11 mouse cellular contexts compared by ENCODE assay signal in genomic region chr15:56744915-56745314, GRCm38 (mm10).
DNase-seq lines count a peak whose midpoint lies in the region; ATAC-seq and TF ChIP-seq lines count a peak whose summit lies in the region.
"Had no signal": no experiment of that assay in that cellular context is flagged by ENCODE, and none has a peak within 500 bp of the region (broad histone marks: within the 10 kb centered on the region; RNA-seq: fewer than 3 reads in every experiment).

No protein-coding gene starts in this region.

- H3K9ac ChIP-seq in embryonic facial prominence, embryonic 11.5 days (replicated peaks; ENCODE audit: low read length), result no peak overlapping the region
- H3K9ac ChIP-seq: embryonic facial prominence, embryonic 15.5 days; hindbrain, embryonic 15.5 days had no signal

- H3K4me3 ChIP-seq in embryonic facial prominence, embryonic 11.5 days (ENCODE audit: low read depth, low read length), result no peak overlapping the region
- no peak overlapping the region for H3K4me3 ChIP-seq in embryonic facial prominence, embryonic 10.5 days
- H3K4me3 ChIP-seq in cortical plate, adult 2 months (ENCODE audit: insufficient read depth, low read length), result no peak overlapping the region
- H3K4me3 ChIP-seq: embryonic facial prominence, embryonic 15.5 days; hindbrain, embryonic 15.5 days had no signal

- H3K27me3 ChIP-seq in embryonic facial prominence, embryonic 11.5 days (ENCODE audit: control insufficient read depth, insufficient read depth, low read length), result no peaks in the 10 kb centered on the region
- no peaks in the 10 kb centered on the region for H3K27me3 ChIP-seq in embryonic facial prominence, embryonic 10.5 days (replicated peaks; ENCODE audit: low read depth, poor library complexity, severe bottlenecking)
- H3K27me3 ChIP-seq: embryonic facial prominence, embryonic 15.5 days; hindbrain, embryonic 15.5 days had no signal

- H3K27ac ChIP-seq in embryonic facial prominence, embryonic 11.5 days (replicated peaks; ENCODE audit: low read depth, low read length), result no peak overlapping the region
- H3K27ac ChIP-seq in embryonic facial prominence, embryonic 10.5 days (replicated peaks), result no peak overlapping the region
- H3K27ac ChIP-seq in cortical plate, adult 2 months (ENCODE audit: insufficient read depth, low read length), result no peak overlapping the region
- H3K27ac ChIP-seq: embryonic facial prominence, embryonic 15.5 days; hindbrain, embryonic 15.5 days had no signal

- no peak overlapping the region for H3K4me2 ChIP-seq in embryonic facial prominence, embryonic 11.5 days (ENCODE audit: low read depth, low read length)
- H3K4me2 ChIP-seq: embryonic facial prominence, embryonic 15.5 days; hindbrain, embryonic 15.5 days had no signal

- no peaks in the 10 kb centered on the region for H3K36me3 ChIP-seq in embryonic facial prominence, embryonic 11.5 days (replicated peaks; ENCODE audit: control insufficient read depth, insufficient read depth, low read depth, low read length)
- H3K36me3 ChIP-seq in embryonic facial prominence, embryonic 10.5 days (replicated peaks), result no peaks in the 10 kb centered on the region
- H3K36me3 ChIP-seq: embryonic facial prominence, embryonic 15.5 days; hindbrain, embryonic 15.5 days had no signal

- no peak for TF ChIP-seq POLR2A in cortical plate, adult 2 months (IDR thresholded peaks at IDR 0.05; ENCODE audit: extremely low read depth, insufficient read depth, low read length)

- no peaks in the 10 kb centered on the region for H3K4me1 ChIP-seq in embryonic facial prominence, embryonic 11.5 days (ENCODE audit: control insufficient read depth, insufficient read depth, low read length)
- peaks cover 11% of the 10 kb centered on the region for H3K4me1 ChIP-seq in embryonic facial prominence, embryonic 10.5 days
- no peaks in the 10 kb centered on the region for H3K4me1 ChIP-seq in cortical plate, adult 2 months (ENCODE audit: control insufficient read depth, insufficient read depth, low read length)
- H3K4me1 ChIP-seq: embryonic facial prominence, embryonic 15.5 days; hindbrain, embryonic 15.5 days had no signal

- DNase-seq in embryonic facial prominence, embryonic 11.5 days (ENCODE audit: low spot score), result peak; percentile 44
- DNase-seq in embryonic facial prominence, embryonic 10.5 days (ENCODE audit: low spot score), result no peak
- peak; percentile 4 for DNase-seq in layer of hippocampus, adult 11-12 months (ENCODE audit: low spot score)
- DNase-seq in layer of hippocampus, adult 9-10 months (ENCODE audit: low spot score), result no peak
- DNase-seq in ES-CJ7 (ENCODE audit: low read depth, low spot score), result peak; percentile 55
- DNase-seq in spleen, adult 12 weeks (ENCODE audit: low spot score), result no peak
- DNase-seq in frontal cortex, postnatal 14 days (ENCODE audit: low spot score in 2 of 2), result no peak
- DNase-seq: gastrocnemius, postnatal 36 days had no signal

- WGBS in embryonic facial prominence, embryonic 11.5 days, result 31% methylated on average over 4 of the region's 4 CpGs
- WGBS in embryonic facial prominence, embryonic 10.5 days, result 28% methylated on average over 4 of the region's 4 CpGs

- H3K9me3 ChIP-seq in embryonic facial prominence, embryonic 11.5 days (replicated peaks; ENCODE audit: control insufficient read depth, low read length), result no peaks in the 10 kb centered on the region
- H3K9me3 ChIP-seq in embryonic facial prominence, embryonic 10.5 days, result no peaks in the 10 kb centered on the region
- H3K9me3 ChIP-seq: embryonic facial prominence, embryonic 15.5 days; hindbrain, embryonic 15.5 days had no signal

- no peak for ATAC-seq in embryonic facial prominence, embryonic 11.5 days (replicated peaks; ENCODE audit: insufficient number of reproducible peaks, low FRiP score, low TSS enrichment, low read depth)

- TF ChIP-seq CTCF in cortical plate, adult 2 months (IDR thresholded peaks at IDR 0.05; ENCODE audit: extremely low read depth, insufficient read depth, low read length), result peak; percentile 13; the same call in 1 of the 2 replicates

Comparison
In these comparisons a context has a peak if more than half of its experiments do, and no peak if none do; other contexts are left out.
1. DNase-seq: peak in embryonic facial prominence, embryonic 11.5 days (single experiment), layer of hippocampus, adult 11-12 months (single experiment) and ES-CJ7 (single experiment); none in embryonic facial prominence, embryonic 10.5 days (single experiment), layer of hippocampus, adult 9-10 months (single experiment), spleen, adult 12 weeks (single experiment) and frontal cortex, postnatal 14 days (0 of 2).